Mouse (Mus musculus) limb, embryonic 11.5 days (tissue): ENCODE measurements around the gene BC067074. TPM values are rescaled to one million over a fixed set of nuclear protein-coding genes. Genes with fewer than 3 reads are reported as not detected.

Experiments used
- ATAC-seq: fragments of 200-750 bp; cut with Nextera tagmentation; 2 replicates; pipeline ENCODE4 v1.8.0; 2017; ENCODE audit warnings: low read depth; ENCODE audit not compliant: insufficient number of reproducible peaks, low FRiP score, low TSS enrichment
- DNase-seq: peaks from one replicate; pipeline ENCODE4 v3.0.0-alpha.2; 2015; ENCODE audit warnings: low spot score
- H3K27ac ChIP-seq: fragments of 300-500 bp; sonication (generic); replicated peaks from 2 replicates; pipeline ENCODE4 v1.5.1; 2014; ENCODE audit warnings: low read depth, mild to moderate bottlenecking, low read length
- H3K27me3 ChIP-seq: fragments of 300-500 bp; sonication (generic); 2 replicates; pipeline ENCODE4 v1.6.1; 2014; ENCODE audit warnings: mild to moderate bottlenecking, low read length, mixed read lengths; ENCODE audit not compliant: control insufficient read depth, insufficient read depth
- H3K36me3 ChIP-seq: fragments of 300-500 bp; sonication (generic); 2 replicates; pipeline ENCODE4 v1.6.1; 2014; ENCODE audit warnings: mild to moderate bottlenecking, low read length, moderate library complexity, mixed read lengths; ENCODE audit not compliant: control insufficient read depth, insufficient read depth
- H3K4me1 ChIP-seq: fragments of 300-500 bp; sonication (generic); 2 replicates; pipeline ENCODE4 v1.6.1; 2014; ENCODE audit warnings: low read length, mixed read lengths; ENCODE audit not compliant: control insufficient read depth, insufficient read depth
- H3K4me2 ChIP-seq: fragments of 300-500 bp; sonication (generic); 2 replicates; pipeline ENCODE4 v1.6.1; 2014; ENCODE audit warnings: low read depth, mild to moderate bottlenecking, moderate library complexity; ENCODE audit not compliant: severe bottlenecking
- H3K4me3 ChIP-seq: fragments of 300-500 bp; sonication (generic); 2 replicates; pipeline ENCODE4 v1.5.1; 2014; ENCODE audit warnings: low read depth, low read length
- H3K9ac ChIP-seq: fragments of 300-500 bp; sonication (generic); 2 replicates; pipeline ENCODE4 v1.6.1; 2014; ENCODE audit warnings: mild to moderate bottlenecking, low read length
- H3K9me3 ChIP-seq: fragments of 300-500 bp; sonication (generic); 2 replicates; pipeline ENCODE4 v1.6.1; 2016; ENCODE audit warnings: low read length; ENCODE audit not compliant: control insufficient read depth
- WGBS: fragments of 180-500 bp; shearing (Covaris S2); extraction: QIAGEN DNeasy Blood & Tissue Kit; methylation state at CpG from one replicate; pipeline ENCODE4 v1.1.7; 2014; 5-methylcytosine and 5-hydroxymethylcytosine counted together
- polyA plus RNA-seq: library from polyadenylated mRNA; unstranded; fragments of >200 nt; fragmentation: Nextera tagmentation; extraction: Ambion mirVana; gene quantifications from 2 replicates; pipeline ENCODE4 v1.2.1, GENCODE M21; 2014

Gene BC067074
- polyA plus RNA-seq, 1 experiment from 2014 or later: 7.1 TPM

- no peaks in the 10 kb centered on the region for H3K4me1 ChIP-seq
- no peak overlapping the region for H3K4me3 ChIP-seq
- H3K4me2 ChIP-seq: no peak overlapping the region
- peak; percentile 89 for DNase-seq
- H3K27me3 ChIP-seq: no peaks in the 10 kb centered on the region
- no peaks in the 10 kb centered on the region for H3K36me3 ChIP-seq
- no peak overlapping the region for H3K27ac ChIP-seq
- WGBS: 32% methylated on average over 9 of the region's 9 CpGs
- ATAC-seq: peak; percentile 7; the same call in 1 of the 2 replicates
- no peaks in the 10 kb centered on the region for H3K9me3 ChIP-seq
- no peak overlapping the region for H3K9ac ChIP-seq
Observed at GRCm38 (mm10) chr13:113266495-113266951, 26.4 kb upstream of the BC067074 start.

- Histone ChIP-seq H3K36me3 (no peaks in the 10 kb centered on the region), H3K9ac (no peak overlapping the region), H3K4me3 (no peak overlapping the region), H3K4me2 (no peak overlapping the region), H3K4me1 (no peaks in the 10 kb centered on the region), H3K27ac (no peak overlapping the region), H3K9me3 (no peaks in the 10 kb centered on the region), H3K27me3 (no peaks in the 10 kb centered on the region)
- DNase-seq (no peak), ATAC-seq (no peak)
- WGBS: 88% methylated on average over 3 of the region's 3 CpGs
Observed at GRCm38 (mm10) chr13:113267204-113267603, 25.8 kb upstream of the BC067074 start.

GRCm38 (mm10) chr13:113269777-113270776, 22.9 kb upstream of the BC067074 start:
- no peak overlapping the region for H3K9ac ChIP-seq
- H3K27ac ChIP-seq: no peak overlapping the region
- no peak overlapping the region for H3K4me3 ChIP-seq
- ATAC-seq (peak; percentile 57; the same call in 1 of the 2 replicates), DNase-seq (peak; percentile 90)
- 58% methylated on average over 18 of the region's 18 CpGs for WGBS
- H3K36me3 ChIP-seq: no peaks in the 10 kb centered on the region
- H3K4me2 ChIP-seq: no peak overlapping the region
- no peaks in the 10 kb centered on the region for H3K4me1 ChIP-seq
- no peaks in the 10 kb centered on the region for H3K27me3 ChIP-seq
- H3K9me3 ChIP-seq: no peaks in the 10 kb centered on the region

- Histone ChIP-seq H3K27me3 (no peaks in the 10 kb centered on the region), H3K9me3 (no peaks in the 10 kb centered on the region), H3K4me2 (no peak overlapping the region), H3K4me3 (no peak overlapping the region), H3K27ac (no peak overlapping the region), H3K9ac (no peak overlapping the region), H3K36me3 (no peaks in the 10 kb centered on the region), H3K4me1 (no peaks in the 10 kb centered on the region)
- 93% methylated on average over 8 of the region's 8 CpGs for WGBS
- DNase-seq: no peak
- no peak for ATAC-seq
Observed at GRCm38 (mm10) chr13:113271189-113271588, 21.8 kb upstream of the BC067074 start.

GRCm38 (mm10) chr13:113287141-113287540, 5.8 kb upstream of the BC067074 start:
- H3K4me2 ChIP-seq: no peak overlapping the region
- H3K9ac ChIP-seq: no peak overlapping the region
- ATAC-seq (no peak), DNase-seq (no peak)
- no peak overlapping the region for H3K27ac ChIP-seq
- WGBS: 88% methylated on average over 7 of the region's 7 CpGs
- no peaks in the 10 kb centered on the region for H3K36me3 ChIP-seq
- no peaks in the 10 kb centered on the region for H3K4me1 ChIP-seq
- H3K9me3 ChIP-seq: no peaks in the 10 kb centered on the region
- H3K27me3 ChIP-seq: no peaks in the 10 kb centered on the region
- H3K4me3 ChIP-seq: no peak overlapping the region

- Histone ChIP-seq H3K4me1 (no peaks in the 10 kb centered on the region), H3K4me2 (no peak overlapping the region), H3K4me3 (no peak overlapping the region), H3K9ac (no peak overlapping the region), H3K9me3 (no peaks in the 10 kb centered on the region), H3K27me3 (no peaks in the 10 kb centered on the region), H3K27ac (no peak overlapping the region), H3K36me3 (no peaks in the 10 kb centered on the region)
- 82% methylated on average over 7 of the region's 7 CpGs for WGBS
- no peak for DNase-seq
- no peak for ATAC-seq
Observed at GRCm38 (mm10) chr13:113288210-113289197, 4.5 kb upstream of the BC067074 start.

GRCm38 (mm10) chr13:113289760-113290159, 3.2 kb upstream of the BC067074 start:
- no peaks in the 10 kb centered on the region for H3K36me3 ChIP-seq
- no peaks in the 10 kb centered on the region for H3K27me3 ChIP-seq
- H3K4me3 ChIP-seq: no peak overlapping the region
- no peak overlapping the region for H3K27ac ChIP-seq
- 33% methylated on average over 4 of the region's 4 CpGs for WGBS
- ATAC-seq (no peak), DNase-seq (no peak)
- H3K9me3 ChIP-seq: no peaks in the 10 kb centered on the region
- no peak overlapping the region for H3K9ac ChIP-seq
- H3K4me2 ChIP-seq: no peak overlapping the region
- 0 out of 2 replicates have a peak, but pooled peaks cover 4% of the 10 kb centered on the region for H3K4me1 ChIP-seq

GRCm38 (mm10) chr13:113292001-113292400, 958 bp upstream of the BC067074 start:
- Histone ChIP-seq H3K36me3 (no peaks in the 10 kb centered on the region), H3K27ac (no peak overlapping the region), H3K9me3 (no peaks in the 10 kb centered on the region), H3K27me3 (no peaks in the 10 kb centered on the region), H3K4me1 (peaks cover 4% of the 10 kb centered on the region; the same call in 1 of the 2 replicates), H3K9ac (no peak overlapping the region), H3K4me3 (no peak overlapping the region), H3K4me2 (no peak overlapping the region)
- DNase-seq (no peak), ATAC-seq (no peak)
- 94% methylated on average over 8 of the region's 8 CpGs for WGBS
